Mouse (Mus musculus) adrenal gland, postnatal 4 days (tissue): ENCODE data around the gene Magix. TPM values are rescaled to one million over a fixed set of nuclear protein-coding genes. Genes with fewer than 3 reads are reported as not detected.
"Not testable (repeated sequence)": the region's sequence is repeated elsewhere in the genome, so short reads cannot be mapped to it uniquely, and the experiment has no call there.

Experiments
- DNase-seq, 2 experiments: peaks; one replicate each; pipeline ENCODE4 v3.0.0; 2021 to 2022; ENCODE audit warnings: low spot score in 2 of 2, mixed read lengths in 2 of 2
- long read RNA-seq, 2 experiments: library from polyadenylated mRNA; stranded (forward); transcript quantifications; one replicate each; pipeline ENCODE4 v2.0.0; 2021
- total RNA-seq, 2 experiments: library from RNA; stranded (reverse); gene quantifications; 2 replicates each; pipeline ENCODE4 v1.2.3; 2021

The Magix gene
- total RNA-seq, result 1 to 10 TPM in 1 of 2 experiments, under 1 TPM in 1; 0.42 to 1.4 TPM
- long read RNA-seq, experiment 1, partial matches to known transcripts, result 0 of 1 reads
- long read RNA-seq, experiment 1, other reads (novel, unspliced or antisense), result 0 of 1 reads
- long read RNA-seq, experiment 2, partial matches to known transcripts, result 0 of 1 reads
- long read RNA-seq, experiment 2, other reads (novel, unspliced or antisense), result 0 of 1 reads

DNA sequence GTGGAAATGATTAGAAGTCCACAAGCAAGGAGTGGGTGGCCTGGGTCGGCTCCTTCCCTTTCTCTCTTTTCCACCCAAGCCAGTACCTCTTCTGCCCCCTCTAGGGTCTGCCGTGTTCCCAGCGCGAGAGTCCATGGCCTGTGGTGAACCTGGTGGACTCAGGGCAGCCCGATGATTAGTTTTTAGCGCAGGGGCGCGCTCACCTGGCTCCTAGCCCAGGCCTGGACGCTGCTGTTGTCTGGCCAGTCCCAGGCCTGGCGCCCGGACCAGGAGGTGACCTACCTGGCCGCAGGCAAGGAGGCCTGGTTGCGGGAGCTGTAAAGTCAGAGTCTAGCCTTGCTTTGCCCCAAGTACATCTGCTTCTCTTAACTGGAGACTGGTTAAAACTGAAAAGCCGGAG, at the start of gene Magix:
Magix (minus strand) TSS at position 388 of the 400 bp plus-strand sequence.
- no peak for DNase-seq

DNA sequence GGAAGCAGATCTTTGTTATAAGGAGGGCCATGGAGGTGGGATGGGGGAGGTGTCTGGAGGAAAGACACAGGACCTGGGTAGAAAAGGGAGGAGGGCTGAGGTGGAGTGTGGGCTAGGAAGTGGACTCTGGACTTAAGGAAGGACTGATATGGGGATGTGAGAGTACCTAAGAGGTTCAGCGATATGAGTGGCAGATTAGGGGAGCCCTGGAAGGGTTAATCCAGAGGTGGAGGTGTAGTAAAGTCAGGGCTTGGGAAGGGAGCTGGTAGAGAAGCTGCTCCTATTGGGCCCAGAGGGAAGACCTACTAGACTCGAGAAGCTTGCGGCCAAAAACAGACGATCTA, 47.8 kb upstream of the Magix start:
- no peak for DNase-seq

GRCm38 (mm10) chrX:7728215-7728921, 47.3 kb upstream of the Magix start, which contains the start of gene Praf2:
Praf2 (plus strand) TSS chrX:7728439.
- DNase-seq, result peak; percentile 24 to 47

DNA sequence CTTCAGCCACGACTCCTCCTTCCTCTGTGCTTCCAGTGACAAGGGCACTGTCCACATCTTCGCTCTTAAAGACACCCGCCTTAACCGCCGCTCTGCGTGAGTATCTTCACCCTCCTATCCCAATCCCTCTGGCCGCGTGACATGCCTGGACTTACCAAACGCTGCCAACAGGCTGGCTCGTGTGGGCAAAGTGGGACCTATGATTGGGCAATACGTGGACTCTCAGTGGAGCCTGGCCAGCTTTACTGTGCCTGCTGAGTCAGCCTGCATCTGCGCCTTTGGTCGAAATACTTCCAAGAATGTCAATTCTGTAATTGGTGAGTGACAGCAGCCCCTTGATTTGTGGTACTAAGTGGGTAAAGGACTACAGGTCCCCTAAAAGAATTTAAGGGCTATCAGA, 46.1 kb upstream of the Magix start:
- no peak for DNase-seq

- DNase-seq, result no peak
Observed at GRCm38 (mm10) chrX:7725841-7726240, 44.8 kb upstream of the Magix start.

GRCm38 (mm10) chrX:7724135-7724534, 43.1 kb upstream of the Magix start:
- DNase-seq, result no peak

GRCm38 (mm10) chrX:7722691-7723090, 41.6 kb upstream of the Magix start:
- no peak for DNase-seq

GRCm38 (mm10) chrX:7722282-7722611, 41.2 kb upstream of the Magix start:
- DNase-seq, result no peak

- DNase-seq, result peak; percentile 22 to 43
Observed at GRCm38 (mm10) chrX:7721514-7722281, 40.6 kb upstream of the Magix start, which contains the start of gene Gm45208. Gm45208 (plus strand) TSS chrX:7722245.

- not testable (repeated sequence) for DNase-seq
Observed at GRCm38 (mm10) chrX:7716058-7716457, 35.0 kb upstream of the Magix start.

DNA sequence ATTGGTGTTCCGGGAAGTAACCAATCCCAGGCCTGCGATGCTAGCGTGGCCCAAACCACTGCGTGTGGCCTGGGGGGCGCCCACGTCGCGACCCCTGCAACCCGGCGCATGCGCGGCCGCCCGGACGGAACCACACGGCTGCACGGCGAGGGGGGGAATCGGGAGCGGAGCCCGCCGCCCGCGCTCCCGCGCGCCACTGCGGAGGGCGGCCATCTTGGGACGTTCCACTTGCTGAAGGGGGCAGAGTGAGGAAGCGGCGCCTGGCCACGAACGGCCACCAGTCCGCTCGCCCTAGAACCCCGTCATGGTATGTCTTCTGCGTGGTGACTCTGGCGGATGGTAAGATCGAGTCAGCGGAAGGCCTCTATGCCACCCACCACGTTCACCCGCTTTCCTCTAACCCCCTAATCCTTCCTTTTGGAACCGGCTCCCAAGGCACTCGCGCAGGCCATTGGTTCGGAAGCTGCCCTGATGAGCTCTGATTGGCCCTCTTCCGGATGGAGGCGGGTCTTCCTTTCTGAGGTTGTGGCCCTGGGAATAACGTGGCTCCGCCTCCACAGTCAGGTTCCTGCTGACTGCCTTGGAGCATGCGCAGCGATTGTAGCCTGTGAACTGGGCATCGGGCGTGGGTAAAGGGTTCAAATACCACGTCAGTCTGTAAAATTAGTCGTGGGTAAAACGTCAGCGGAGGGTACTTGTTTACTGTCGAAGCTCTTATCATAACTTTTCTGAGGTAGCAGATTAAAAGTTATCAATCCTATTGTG, 33.3 kb upstream of the Magix start, which contains the start of gene Wdr45:
Wdr45 (plus strand) TSS at position 199 of the 765 bp plus-strand sequence.
- DNase-seq, result peak; percentile 24 to 69

GRCm38 (mm10) chrX:7713764-7714134, 32.7 kb upstream of the Magix start:
- DNase-seq, result not testable (repeated sequence)

DNA sequence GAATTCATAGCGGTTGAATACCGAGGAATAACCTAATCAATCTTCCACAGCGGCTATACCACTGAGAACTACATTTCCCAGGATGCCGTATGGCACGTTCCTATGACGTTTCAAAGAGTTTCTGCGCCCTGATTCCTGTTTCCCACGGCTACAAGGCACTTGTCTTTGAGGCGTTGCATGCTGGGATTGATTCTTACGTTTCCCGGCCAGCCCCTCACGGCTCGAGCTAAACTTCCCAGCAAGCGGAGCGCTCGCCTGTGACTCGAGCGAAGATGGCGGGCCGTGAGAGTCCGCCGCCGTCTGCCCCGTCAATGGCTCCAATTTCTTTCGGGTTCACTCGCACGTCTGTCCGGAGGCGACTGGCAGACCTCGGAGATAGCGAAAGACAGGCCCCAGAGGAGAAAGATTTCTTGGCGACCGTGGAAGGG, 15.9 kb upstream of the Magix start, which contains the start of gene Gpkow:
Gpkow (plus strand) TSS at position 178 of the 428 bp plus-strand sequence.
- DNase-seq, result peak in 1 of 2 experiments; percentile 50

- no peak for DNase-seq
Observed at GRCm38 (mm10) chrX:7696520-7696919, 15.5 kb upstream of the Magix start.

DNA sequence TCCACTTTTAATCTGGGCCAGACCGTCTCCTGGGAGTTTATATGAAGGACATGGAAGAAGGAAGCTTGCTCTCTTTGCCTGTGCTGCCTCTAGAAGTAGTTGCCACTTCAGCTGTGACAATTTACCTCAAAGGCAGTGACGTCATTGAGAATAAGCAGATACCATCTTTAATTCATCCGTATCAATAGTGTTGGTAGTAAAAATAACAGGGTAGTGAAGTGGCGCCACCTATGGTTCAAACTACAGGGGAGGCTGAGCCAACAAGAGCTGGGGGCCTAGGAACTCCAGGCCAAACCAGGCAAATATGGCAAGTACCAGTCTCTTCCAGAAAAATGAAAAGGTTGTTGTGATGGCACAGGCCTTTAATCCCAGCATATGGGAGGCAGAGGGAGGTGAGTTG, 11.8 kb upstream of the Magix start:
- DNase-seq, result no peak

GRCm38 (mm10) chrX:7690486-7690885, 9.4 kb upstream of the Magix start:
- no peak for DNase-seq

DNA sequence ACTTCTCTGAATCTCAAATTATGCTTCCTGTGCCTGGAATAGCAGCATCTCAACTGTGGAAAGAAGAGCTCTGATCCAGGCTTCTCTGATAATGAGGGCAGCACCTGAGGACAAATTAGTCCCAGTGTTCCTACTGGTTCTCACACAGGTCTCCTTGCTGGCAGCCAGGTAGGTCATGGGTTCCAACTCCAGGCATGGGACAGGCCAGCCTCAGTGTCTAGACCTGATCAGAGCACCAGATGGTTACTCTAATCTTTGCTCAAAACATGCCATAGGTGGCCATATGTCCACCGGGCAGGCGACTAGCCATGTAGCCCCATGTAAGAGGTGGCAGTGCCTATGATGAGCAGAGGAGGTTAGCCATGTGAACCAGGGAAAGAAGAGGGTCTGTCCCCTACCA, 7.3 kb upstream of the Magix start:
- no peak for DNase-seq

DNA sequence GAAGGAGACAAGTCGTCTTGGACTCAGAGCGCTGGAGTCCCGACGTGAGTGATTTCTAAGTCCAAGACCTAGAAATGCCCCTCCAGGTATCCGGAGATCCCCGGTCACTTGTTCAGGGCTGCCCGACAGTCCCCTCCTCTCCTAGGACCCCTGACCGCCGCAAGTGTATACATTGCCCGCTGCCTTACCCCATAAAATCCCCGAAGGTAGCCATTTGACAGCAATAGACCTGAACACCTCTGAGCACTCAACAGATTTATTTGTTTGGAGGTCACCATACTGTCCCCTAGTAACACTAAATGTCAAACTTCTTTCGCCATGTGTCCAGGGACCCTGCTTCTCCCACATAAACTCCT, 1.0 kb downstream of the Magix start:
- DNase-seq, result no peak

GRCm38 (mm10) chrX:7679405-7680056, 1.5 kb downstream of the Magix start:
- DNase-seq, result peak; percentile 68 to 74

- DNase-seq, result no peak
Observed at GRCm38 (mm10) chrX:7678986-7679385, 2.1 kb downstream of the Magix start.

- DNase-seq, result no peak
Observed at GRCm38 (mm10) chrX:7675001-7675380, 6.1 kb downstream of the Magix start.
